Mouse (Mus musculus): ENCODE measurements around the gene Capns1. TPM values are rescaled to one million over a fixed set of nuclear protein-coding genes. Genes with fewer than 3 reads are reported as not detected.
A peak's percentile ranks its signal among the peaks of the same experiment; 100 is the strongest.

Capns1 gene
- total and polyA plus RNA-seq, 3 experiments, result 31.7 to 354 TPM; not detected in 1

GRCm38 (mm10) chr7:30169583-30170282 lies 28.9 kb downstream of the Capns1 start, which contains the start of gene Zfp146 (continued):
- peak; percentile 92 for TF ChIP-seq MYC (IDR thresholded peaks at IDR 0.05; ENCODE audit: low read depth, low read length)
- no peak for TF ChIP-seq TAL1 (IDR thresholded peaks at IDR 0.05; ENCODE audit: low read length)
- TF ChIP-seq CHD2 (IDR thresholded peaks at IDR 0.05; ENCODE audit: low read length), result peak; percentile 18; the same call in 1 of the 2 replicates
- TF ChIP-seq POLR2A (IDR thresholded peaks at IDR 0.05; ENCODE audit: control insufficient read depth in 1 of 2, insufficient read depth in 1 of 2, low read depth in 1 of 2, low read length in 2 of 2, poor library complexity in 1 of 2), result peak; percentile 85 to 90
- TF ChIP-seq NELFE (IDR thresholded peaks at IDR 0.05; ENCODE audit: low read depth, low read length), result peak; percentile 89
- TF ChIP-seq MXI1 (IDR thresholded peaks at IDR 0.05; ENCODE audit: low read depth, low read length), result peak; percentile 93
- TF ChIP-seq MYB (IDR thresholded peaks at IDR 0.05; ENCODE audit: low read depth, low read length), result no peak
- peak; percentile 69 for TF ChIP-seq ELF1 (IDR thresholded peaks at IDR 0.05; ENCODE audit: low read depth, low read length)
- TF ChIP-seq ZMIZ1 (IDR thresholded peaks at IDR 0.05; ENCODE audit: low read depth, low read length), result peak; percentile 73; the same call in 1 of the 2 replicates
- peak; percentile 86 for TF ChIP-seq GATA1 (IDR thresholded peaks at IDR 0.05; ENCODE audit: low read depth, low read length)
- TF ChIP-seq RCOR1 (IDR thresholded peaks at IDR 0.05; ENCODE audit: low read depth, low read length), result no peak; the same call in 1 of the 2 replicates
- no peak for TF ChIP-seq ZC3H11A (IDR thresholded peaks at IDR 0.05; ENCODE audit: low read depth, low read length)
- no peak for TF ChIP-seq MAFK (IDR thresholded peaks at IDR 0.05; ENCODE audit: borderline replicate concordance, low read depth, low read length)

- DNase-seq (ENCODE audit: low read depth, low spot score), result no peak
- Histone ChIP-seq H3K27ac (ENCODE audit: control insufficient read depth, low read depth, low read length) (peak overlapping the region; percentile 65), H3K36me3 (ENCODE audit: control insufficient read depth in 1 of 2, insufficient read depth in 2 of 2, low read length in 2 of 2) (peaks cover 3 to 4% of the 10 kb centered on the region in 2 experiments), H3K9ac (ENCODE audit: control insufficient read depth, low read depth, low read length, poor library complexity, severe bottlenecking) (peak overlapping the region; percentile 91), H3K9me3 (replicated peaks; ENCODE audit: insufficient read depth, low read length) (no peaks in the 10 kb centered on the region), H3K4me1 (ENCODE audit: control insufficient read depth in 1 of 2, insufficient read depth in 2 of 2, low read length in 2 of 2) (peaks cover 0 to 5% of the 10 kb centered on the region in 2 experiments; a peak in 2 of 4 replicates), H3K79me2 (ENCODE audit: control insufficient read depth, insufficient read depth, low read length, poor library complexity) (peaks cover 51% of the 10 kb centered on the region), H3K4me3 (ENCODE audit: control insufficient read depth in 1 of 2, insufficient read depth in 1 of 2, low read depth in 2 of 2, low read length in 2 of 2) (peak overlapping the region; percentile 62 to 95), H3K27me3 (ENCODE audit: control insufficient read depth in 1 of 2, insufficient read depth in 2 of 2, low read length in 2 of 2) (no peaks in the 10 kb centered on the region)
- no peak for TF ChIP-seq HCFC1 (IDR thresholded peaks at IDR 0.05; ENCODE audit: low read depth, low read length)
- peak; percentile 21; the same call in 1 of the 2 replicates for TF ChIP-seq ZC3H11A (IDR thresholded peaks at IDR 0.05; ENCODE audit: low read depth, low read length)
- no peak for TF ChIP-seq MYB (IDR thresholded peaks at IDR 0.05; ENCODE audit: low read depth, low read length)
- no peak for TF ChIP-seq ZNF384 (IDR thresholded peaks at IDR 0.05; ENCODE audit: low read depth, low read length)
- no peak for TF ChIP-seq JUND (IDR thresholded peaks at IDR 0.05; ENCODE audit: low read depth, low read length)
- TF ChIP-seq GATA1 (IDR thresholded peaks at IDR 0.05; ENCODE audit: low read depth, low read length), result no peak
- no peak for TF ChIP-seq ZMIZ1 (IDR thresholded peaks at IDR 0.05; ENCODE audit: low read depth, low read length)
- TF ChIP-seq NELFE (IDR thresholded peaks at IDR 0.05; ENCODE audit: low read depth, low read length), result no peak
- TF ChIP-seq SMC3 (IDR thresholded peaks at IDR 0.05; ENCODE audit: low read depth, low read length), result no peak
- TF ChIP-seq CHD1 (IDR thresholded peaks at IDR 0.05; ENCODE audit: low read depth, low read length), result 0 out of 2 replicates have a peak, but pooled peaks have one; percentile 54
- no peak for TF ChIP-seq TBP (IDR thresholded peaks at IDR 0.05; ENCODE audit: low read depth, low read length)
- TF ChIP-seq GABPA (IDR thresholded peaks at IDR 0.05; ENCODE audit: low read depth, low read length), result no peak
- 0 out of 4 replicates have a peak, but pooled peaks of 1 of the 2 experiments have one; percentile 1 for TF ChIP-seq EP300 (IDR thresholded peaks at IDR 0.05; ENCODE audit: low read depth in 1 of 2, low read length in 2 of 2)
- no peak for TF ChIP-seq POLR2AphosphoS2 (IDR thresholded peaks at IDR 0.05; ENCODE audit: low read length)
- TF ChIP-seq KAT2A (conservative IDR thresholded peaks at IDR 0.05; ENCODE audit: low read depth, low read length), result no peak
- TF ChIP-seq RAD21 (IDR thresholded peaks at IDR 0.05; ENCODE audit: low read depth, low read length), result no peak
- TF ChIP-seq SIN3A (IDR thresholded peaks at IDR 0.05; ENCODE audit: low read length), result no peak
- TF ChIP-seq CHD2 (IDR thresholded peaks at IDR 0.05; ENCODE audit: low read length), result no peak
Observed at GRCm38 (mm10) chr7:30168914-30169582, 29.6 kb downstream of the Capns1 start.
